Mouse (Mus musculus): Measurements from ENCODE around the gene Alg6.

DNA sequence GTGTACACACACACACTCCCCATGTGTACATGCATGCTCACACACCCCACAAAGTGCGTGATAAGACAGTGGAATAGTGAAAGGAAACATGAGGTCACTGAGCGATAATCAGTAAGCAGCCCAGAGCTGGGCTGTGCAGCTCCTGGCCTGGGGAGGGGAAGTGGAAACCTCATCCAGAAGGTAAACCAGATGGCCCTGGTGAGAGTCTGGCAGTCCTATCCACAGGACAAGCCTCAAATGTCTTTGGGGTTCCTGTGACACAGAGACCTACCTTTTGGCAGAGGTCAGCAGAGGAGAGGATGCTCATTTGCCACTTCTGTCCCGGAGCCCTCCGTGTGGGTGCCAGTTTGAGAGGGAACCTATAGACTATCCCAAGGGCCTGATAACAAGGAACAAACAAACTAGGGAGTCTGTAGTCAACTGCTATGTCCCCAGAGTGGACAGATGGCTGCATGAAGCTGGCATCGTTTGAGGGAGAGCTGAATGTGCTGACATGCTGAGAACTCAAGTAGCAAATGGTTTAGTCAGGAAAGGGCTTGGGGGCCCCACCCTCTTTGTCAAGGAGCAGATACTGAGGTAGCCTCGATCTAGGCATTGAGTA lies 2.8 kb upstream of the Alg6 start:
- TF ChIP-seq CTCF (IDR thresholded peaks at IDR 0.05; ENCODE audit: low read depth) (no peak), EP300 (IDR thresholded peaks at IDR 0.05; ENCODE audit: low read depth) (no peak)

All from heart, postnatal 0 days (tissue).